In genomic region chr11:81587942-81588341, GRCm38 (mm10) we compare ENCODE assay signal across 8 mouse cellular contexts.
DNase-seq lines count a peak whose midpoint lies in the region; ATAC-seq and TF ChIP-seq lines count a peak whose summit lies in the region.

No protein-coding gene starts in this region.

- peak; percentile 18 to 24 for DNase-seq in layer of hippocampus, postnatal 36 days
- no peak for DNase-seq in layer of hippocampus, adult 9-11 months
- peak; percentile 62 for DNase-seq in cerebellum, adult 8-10 months
- DNase-seq in thymus, adult 2 months, result no peak
- no peak for DNase-seq in spleen, postnatal 14 days (ENCODE audit: low spot score in 2 of 2)

- peaks cover 11% of the 10 kb centered on the region; the same call in 1 of the 2 replicates for H3K4me1 ChIP-seq in heart, embryonic 11.5 days (ENCODE audit: control insufficient read depth, insufficient read depth, low read length)
- peaks cover 13% of the 10 kb centered on the region for H3K4me1 ChIP-seq in midbrain, embryonic 16.5 days (ENCODE audit: control insufficient read depth, insufficient read depth, low read length)
- H3K4me1 ChIP-seq in thymus, adult 2 months (replicated peaks; ENCODE audit: control insufficient read depth, insufficient read depth, low read length), result no peaks in the 10 kb centered on the region

- no peak for TF ChIP-seq POLR2A in thymus, adult 2 months (IDR thresholded peaks at IDR 0.05; ENCODE audit: control insufficient read depth, extremely low read depth, insufficient read depth, low read length, poor library complexity)

- H3K4me3 ChIP-seq in heart, embryonic 11.5 days (ENCODE audit: low read depth, low read length), result no peak overlapping the region
- H3K4me3 ChIP-seq in midbrain, embryonic 16.5 days (ENCODE audit: low read depth, low read length), result 0 out of 2 replicates have a peak overlapping the region, but pooled peaks have one; percentile 3
- H3K4me3 ChIP-seq in thymus, adult 2 months (ENCODE audit: control insufficient read depth, insufficient read depth, low read length), result no peak overlapping the region

- H3K27me3 ChIP-seq in heart, embryonic 11.5 days (ENCODE audit: control insufficient read depth, insufficient read depth, low read length), result no peaks in the 10 kb centered on the region
- no peaks in the 10 kb centered on the region for H3K27me3 ChIP-seq in midbrain, embryonic 16.5 days (ENCODE audit: control insufficient read depth, insufficient read depth, low read depth, low read length)
- H3K27me3 ChIP-seq in thymus, adult 2 months (ENCODE audit: control insufficient read depth, insufficient read depth, low read length), result no peaks in the 10 kb centered on the region

- H3K9ac ChIP-seq in heart, embryonic 11.5 days (ENCODE audit: low read depth, low read length), result no peak overlapping the region
- 0 out of 2 replicates have a peak overlapping the region, but pooled peaks have one; percentile 32 for H3K9ac ChIP-seq in midbrain, embryonic 16.5 days (ENCODE audit: low read depth, low read length)

- H3K9me3 ChIP-seq in heart, embryonic 11.5 days (replicated peaks; ENCODE audit: control insufficient read depth, low read length), result no peaks in the 10 kb centered on the region
- H3K9me3 ChIP-seq in midbrain, embryonic 16.5 days (replicated peaks; ENCODE audit: control insufficient read depth, low read length, poor library complexity, severe bottlenecking), result no peaks in the 10 kb centered on the region

- TF ChIP-seq CTCF in thymus, adult 2 months (IDR thresholded peaks at IDR 0.05; ENCODE audit: borderline replicate concordance, control insufficient read depth, extremely low read depth, insufficient read depth, low read length, poor library complexity), result no peak

- no peak overlapping the region for H3K27ac ChIP-seq in heart, embryonic 11.5 days (ENCODE audit: low read depth, low read length)
- peak overlapping the region; percentile 73 for H3K27ac ChIP-seq in midbrain, embryonic 16.5 days (ENCODE audit: low read length)
- H3K27ac ChIP-seq in thymus, adult 2 months (ENCODE audit: control insufficient read depth, insufficient read depth, low read length), result no peak overlapping the region

- ATAC-seq in heart, embryonic 11.5 days (replicated peaks; ENCODE audit: insufficient number of reproducible peaks, low FRiP score, low TSS enrichment), result no peak
- ATAC-seq in midbrain, embryonic 16.5 days, result peak; percentile 58
- no peak for ATAC-seq in megakaryocyte progenitor cell, adult 5-6 weeks (replicated peaks; ENCODE audit: poor library complexity)

- WGBS in heart, embryonic 11.5 days (ENCODE audit: insufficient replicate concordance), result 43% methylated on average over 17 of the region's 17 CpGs
- 41% methylated on average over 17 of the region's 17 CpGs for WGBS in midbrain, embryonic 16.5 days
- WGBS in thymus, adult 2 months, result 83% methylated on average over 17 of the region's 17 CpGs

- H3K36me3 ChIP-seq in heart, embryonic 11.5 days (ENCODE audit: control insufficient read depth, insufficient read depth, low read length), result no peaks in the 10 kb centered on the region
- H3K36me3 ChIP-seq in midbrain, embryonic 16.5 days (ENCODE audit: control insufficient read depth, insufficient read depth, low read length), result no peaks in the 10 kb centered on the region
- no peaks in the 10 kb centered on the region for H3K36me3 ChIP-seq in thymus, adult 2 months (ENCODE audit: control insufficient read depth, insufficient read depth, low read length)

- peak overlapping the region; percentile 38 for H3K4me2 ChIP-seq in heart, embryonic 11.5 days
- peak overlapping the region; percentile 48 for H3K4me2 ChIP-seq in midbrain, embryonic 16.5 days (ENCODE audit: low read length)

Comparison
In these comparisons a context has a peak if more than half of its experiments do, and no peak if none do; other contexts are left out.
1. DNase-seq: peak in layer of hippocampus, postnatal 36 days (2 of 2) and cerebellum, adult 8-10 months (single experiment); none in layer of hippocampus, adult 9-11 months (single experiment), thymus, adult 2 months (single experiment) and spleen, postnatal 14 days (0 of 2).